Mouse (Mus musculus) midbrain, postnatal 0 days (tissue): ENCODE measurements at regions not wholly inside any gene's neighbourhood (a gene's known extent, or its start where the extent isn't known, plus 50 kb on each side); places are given as distances from the start of the nearest gene placed in this dataset.
"Not testable (repeated sequence)": the region's sequence is repeated elsewhere in the genome, so short reads cannot be mapped to it uniquely, and the experiment has no call there.

Experiments used
- ATAC-seq: fragments of 200-750 bp; cut with Nextera tagmentation; 2 replicates; pipeline ENCODE4 v1.8.0; 2017; ENCODE audit warnings: moderate number of reproducible peaks, mild to moderate bottlenecking, moderate TSS enrichment, moderate library complexity; ENCODE audit not compliant: low FRiP score
- DNase-seq: peaks from one replicate; pipeline ENCODE4 v3.0.0-alpha.2; 2015; ENCODE audit warnings: low spot score
- H3K27ac ChIP-seq: fragments of 300-500 bp; sonication (generic); 2 replicates; pipeline ENCODE4 v1.5.1; 2014; ENCODE audit warnings: low read depth, mild to moderate bottlenecking, low read length, mixed read lengths
- H3K27me3 ChIP-seq: fragments of 300-500 bp; sonication (generic); 2 replicates; pipeline ENCODE4 v1.6.1; 2014; ENCODE audit warnings: low read length, control low read depth, mixed read lengths; ENCODE audit not compliant: insufficient read depth
- H3K36me3 ChIP-seq: fragments of 300-500 bp; sonication (generic); 2 replicates; pipeline ENCODE4 v1.6.1; 2014; ENCODE audit warnings: low read length, control low read depth, mixed read lengths; ENCODE audit not compliant: insufficient read depth
- H3K4me1 ChIP-seq: fragments of 300-500 bp; sonication (generic); 2 replicates; pipeline ENCODE4 v1.6.1; 2014; ENCODE audit warnings: mild to moderate bottlenecking, control low read depth, antibody characterized with exemption, low read length, mixed read lengths; ENCODE audit not compliant: insufficient read depth
- H3K4me2 ChIP-seq: fragments of 300-500 bp; sonication (generic); 2 replicates; pipeline ENCODE4 v1.6.1; 2014; ENCODE audit warnings: low read depth, mild to moderate bottlenecking, low read length, mixed read lengths; ENCODE audit not compliant: poor library complexity, severe bottlenecking
- H3K4me3 ChIP-seq: fragments of 300-500 bp; sonication (generic); 2 replicates; pipeline ENCODE4 v1.5.1; 2014; ENCODE audit warnings: low read depth, mild to moderate bottlenecking, low read length, moderate library complexity
- H3K9ac ChIP-seq: fragments of 300-500 bp; sonication (generic); replicated peaks from 2 replicates; pipeline ENCODE4 v1.6.1; 2014; ENCODE audit warnings: mild to moderate bottlenecking, low read length, moderate library complexity, mixed read lengths; ENCODE audit not compliant: poor library complexity, severe bottlenecking
- H3K9me3 ChIP-seq: fragments of 300-500 bp; sonication (generic); 2 replicates; pipeline ENCODE4 v1.6.1; 2016; ENCODE audit warnings: low read length, control low read depth
- CTCF ChIP-seq: IDR thresholded peaks from 2 replicates; pipeline ENCODE4 v1.5.1; 2016; ENCODE audit warnings: antibody characterized with exemption, mild to moderate bottlenecking
- WGBS: fragments of 180-500 bp; shearing (Covaris S2); extraction: QIAGEN DNeasy Blood & Tissue Kit; methylation state at CpG from one replicate; pipeline ENCODE4 v1.1.7; 2014; 5-methylcytosine and 5-hydroxymethylcytosine counted together

DNA sequence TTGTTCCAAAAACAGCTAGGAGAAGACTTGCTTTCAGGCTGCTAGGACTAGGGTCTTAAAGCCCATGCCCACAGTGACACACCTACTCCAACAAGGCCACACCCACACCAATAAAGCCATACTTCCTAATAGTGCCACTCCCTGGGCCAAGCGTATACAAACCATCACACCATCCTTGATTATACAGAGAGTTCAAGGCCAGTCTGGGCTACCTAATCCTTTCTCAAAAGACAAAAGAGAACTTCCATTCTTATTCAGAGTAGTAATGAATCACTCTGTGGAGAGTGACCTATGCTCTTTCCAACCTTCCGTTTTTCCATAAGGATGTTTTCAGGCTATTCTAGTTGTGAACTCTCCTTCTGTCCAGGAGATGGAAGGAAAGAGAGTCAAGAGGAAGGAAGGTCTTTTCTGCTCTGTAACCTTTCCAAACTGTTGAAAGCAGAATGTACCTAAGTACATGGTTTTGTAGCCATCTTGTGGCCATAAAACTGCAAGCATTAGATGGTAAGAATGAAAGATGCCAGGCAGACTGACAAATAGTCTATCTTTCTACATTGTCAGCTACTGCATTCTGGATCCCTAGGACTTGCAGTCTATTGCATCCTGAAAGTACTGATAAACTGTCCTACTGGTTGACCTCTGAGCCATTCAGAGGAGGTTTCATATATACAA lies 145.8 kb upstream of the Mon1b start:
- H3K27ac ChIP-seq: no peak overlapping the region
- DNase-seq: no peak
- H3K27me3 ChIP-seq: no peaks in the 10 kb centered on the region
- H3K4me1 ChIP-seq: no peaks in the 10 kb centered on the region
- 82% methylated on average over 2 of the region's 2 CpGs for WGBS
- H3K36me3 ChIP-seq: no peaks in the 10 kb centered on the region
- TF ChIP-seq CTCF: peak; percentile 76
- no peaks in the 10 kb centered on the region for H3K9me3 ChIP-seq
- no peak overlapping the region for H3K4me2 ChIP-seq
- no peak overlapping the region for H3K9ac ChIP-seq
- no peak overlapping the region for H3K4me3 ChIP-seq
- no peak for ATAC-seq

DNA sequence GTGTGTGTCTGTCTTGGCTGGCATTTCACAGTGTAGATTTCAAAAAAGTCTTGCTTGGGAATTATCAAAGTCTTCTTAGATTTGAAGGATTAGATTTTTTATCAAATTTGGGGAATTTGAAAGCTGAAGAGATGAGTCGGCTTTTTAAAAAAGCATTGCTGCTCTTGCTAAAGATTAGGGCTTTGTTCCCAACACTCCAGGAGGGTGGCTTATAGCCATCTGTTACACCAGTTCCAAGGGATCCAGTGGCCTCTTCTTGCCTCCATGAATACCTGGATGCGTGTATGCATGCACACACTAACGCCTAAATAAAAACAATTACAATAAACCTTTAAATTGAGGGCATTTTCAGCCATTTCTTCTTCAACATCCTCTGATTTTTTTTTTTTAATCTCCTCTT lies 144.5 kb upstream of the Mon1b start:
- no peak for TF ChIP-seq CTCF
- DNase-seq (no peak), ATAC-seq (no peak)
- 61% methylated on average over 3 of the region's 3 CpGs for WGBS
- Histone ChIP-seq H3K27ac (no peak overlapping the region), H3K4me3 (no peak overlapping the region), H3K9me3 (no peaks in the 10 kb centered on the region), H3K4me2 (no peak overlapping the region), H3K9ac (no peak overlapping the region), H3K4me1 (no peaks in the 10 kb centered on the region), H3K27me3 (no peaks in the 10 kb centered on the region), H3K36me3 (no peaks in the 10 kb centered on the region)

DNA sequence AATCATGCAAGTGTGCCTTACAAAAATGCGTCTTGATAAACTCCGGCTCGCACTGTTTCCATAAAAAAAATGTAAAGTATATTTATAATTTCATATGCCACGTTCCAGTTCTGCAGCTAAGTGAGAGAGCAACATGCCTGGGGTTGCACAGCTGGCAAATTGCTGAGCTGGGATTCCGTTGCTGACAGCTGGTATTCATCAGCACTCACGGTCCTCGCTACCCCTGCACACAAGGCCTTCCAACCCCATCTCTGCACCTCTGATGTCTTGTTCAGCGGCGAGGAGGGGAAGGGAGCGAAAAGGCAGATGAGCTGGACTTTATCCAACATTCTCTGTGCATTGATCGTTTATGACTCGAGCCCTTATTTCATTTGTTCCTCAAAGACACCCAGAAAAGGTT lies 138.5 kb upstream of the Mon1b start:
- peak; percentile 31 for DNase-seq
- H3K27ac ChIP-seq: no peak overlapping the region
- ATAC-seq: no peak

DNA sequence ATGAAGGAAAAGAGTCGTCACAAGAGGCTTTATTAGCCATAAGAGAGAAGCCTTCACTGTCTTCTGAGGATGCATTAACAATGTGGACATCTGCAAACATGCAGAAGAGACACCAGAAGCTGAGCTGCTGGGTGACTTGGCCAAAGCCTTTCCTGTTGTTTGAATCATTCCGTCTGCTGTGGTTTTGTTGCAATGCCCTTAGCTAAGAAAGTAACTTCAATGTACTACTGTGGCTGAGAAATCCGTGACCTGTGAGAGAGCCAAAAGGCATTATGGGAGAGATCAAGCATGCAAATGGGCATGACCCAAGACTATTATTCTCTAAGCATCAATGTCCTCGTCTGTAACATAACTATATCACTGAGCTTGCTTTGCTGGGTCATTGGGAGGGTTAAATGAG lies 132.7 kb upstream of the Mon1b start:
- no peak for TF ChIP-seq CTCF
- H3K4me2 ChIP-seq: no peak overlapping the region
- 51% methylated on average over 4 of the region's 4 CpGs for WGBS
- no peaks in the 10 kb centered on the region for H3K27me3 ChIP-seq
- H3K4me3 ChIP-seq: no peak overlapping the region
- DNase-seq (no peak), ATAC-seq (no peak)
- no peak overlapping the region for H3K9ac ChIP-seq
- H3K9me3 ChIP-seq: no peaks in the 10 kb centered on the region
- H3K36me3 ChIP-seq: no peaks in the 10 kb centered on the region
- H3K27ac ChIP-seq: no peak overlapping the region
- no peaks in the 10 kb centered on the region for H3K4me1 ChIP-seq

More for the DNA sequence above, 138.5 kb upstream of the Mon1b start:
- H3K4me2 ChIP-seq: no peak overlapping the region
- H3K4me1 ChIP-seq: no peaks in the 10 kb centered on the region
- H3K36me3 ChIP-seq: no peaks in the 10 kb centered on the region
- WGBS: 71% methylated on average over 12 of the region's 12 CpGs
- TF ChIP-seq CTCF: no peak
- no peaks in the 10 kb centered on the region for H3K9me3 ChIP-seq
- H3K27me3 ChIP-seq: no peaks in the 10 kb centered on the region
- no peak overlapping the region for H3K9ac ChIP-seq
- no peak overlapping the region for H3K4me3 ChIP-seq

DNA sequence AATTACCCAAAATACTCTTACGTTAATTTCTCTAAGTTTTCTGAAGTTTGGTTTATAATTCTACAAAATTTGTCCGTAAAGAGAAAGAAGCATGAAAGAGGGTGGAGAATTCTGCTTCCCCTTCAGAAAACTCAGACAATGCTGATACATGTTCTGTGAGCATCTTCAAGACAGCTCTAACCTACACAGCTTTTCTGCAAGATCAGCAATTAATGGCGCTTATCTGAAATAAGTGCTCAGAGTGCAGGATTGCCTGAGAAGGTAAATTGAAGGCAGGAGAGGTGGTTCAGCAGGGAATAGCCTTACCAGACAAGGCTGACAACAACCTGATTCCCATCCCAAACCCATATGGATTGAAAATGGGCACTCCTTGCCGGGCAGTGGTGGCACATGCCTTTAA lies 122.5 kb upstream of the Mon1b start:
- Histone ChIP-seq H3K36me3 (no peaks in the 10 kb centered on the region), H3K9me3 (no peaks in the 10 kb centered on the region), H3K9ac (no peak overlapping the region), H3K4me1 (no peaks in the 10 kb centered on the region), H3K4me3 (no peak overlapping the region), H3K4me2 (no peak overlapping the region), H3K27me3 (no peaks in the 10 kb centered on the region), H3K27ac (no peak overlapping the region)
- whole genome bisulfite sequencing: 93% methylated on average over 4 of the region's 4 CpGs
- ATAC-seq: no peak
- DNase-seq: no peak
- TF ChIP-seq CTCF: no peak

DNA sequence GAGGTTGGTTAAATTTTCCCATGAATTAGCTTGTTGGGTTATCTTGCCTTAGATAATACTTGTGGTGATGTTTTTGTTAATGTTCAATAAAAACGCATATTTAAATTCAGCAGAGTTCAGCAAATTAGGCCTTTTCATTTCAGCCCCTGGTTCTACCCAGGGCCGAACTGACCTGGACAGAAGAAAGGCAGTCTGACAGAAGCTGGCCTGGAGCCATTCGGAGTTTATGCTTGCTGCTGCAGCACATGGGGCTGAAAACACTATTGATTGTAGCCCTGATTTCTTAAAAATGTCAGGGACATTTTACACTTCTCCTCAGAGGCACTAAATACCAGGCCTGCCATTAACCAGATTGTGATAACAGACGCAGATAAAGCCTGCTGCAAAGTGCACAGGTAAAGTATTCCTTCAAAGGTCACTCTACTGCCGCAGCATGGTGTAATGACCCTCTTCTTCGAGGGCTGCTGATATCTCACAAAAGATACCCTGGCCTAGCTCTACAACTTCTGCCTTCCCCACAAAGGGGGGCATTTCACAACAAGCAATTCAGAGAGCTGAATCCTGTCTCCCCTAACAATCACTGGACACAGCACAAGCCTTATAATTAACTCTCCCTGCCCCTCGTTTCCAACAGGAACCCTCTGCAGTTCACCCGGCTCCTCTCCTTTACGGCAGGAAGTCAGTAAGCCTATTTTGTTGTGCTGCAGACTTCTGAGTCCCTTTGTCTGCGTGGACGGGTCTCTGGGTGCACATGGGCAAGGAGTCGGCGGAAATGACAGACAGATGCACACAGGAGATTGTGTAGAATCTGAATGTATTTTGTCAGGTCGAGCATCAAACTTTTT lies 121.3 kb upstream of the Mon1b start:
- Histone ChIP-seq H3K9me3 (no peaks in the 10 kb centered on the region), H3K27me3 (no peaks in the 10 kb centered on the region), H3K4me3 (no peak overlapping the region), H3K9ac (no peak overlapping the region), H3K4me1 (no peaks in the 10 kb centered on the region), H3K4me2 (no peak overlapping the region), H3K36me3 (no peaks in the 10 kb centered on the region), H3K27ac (no peak overlapping the region)
- ATAC-seq: no peak
- DNase-seq: no peak
- 57% methylated on average over 14 of the region's 14 CpGs for WGBS
- no peak for TF ChIP-seq CTCF

DNA sequence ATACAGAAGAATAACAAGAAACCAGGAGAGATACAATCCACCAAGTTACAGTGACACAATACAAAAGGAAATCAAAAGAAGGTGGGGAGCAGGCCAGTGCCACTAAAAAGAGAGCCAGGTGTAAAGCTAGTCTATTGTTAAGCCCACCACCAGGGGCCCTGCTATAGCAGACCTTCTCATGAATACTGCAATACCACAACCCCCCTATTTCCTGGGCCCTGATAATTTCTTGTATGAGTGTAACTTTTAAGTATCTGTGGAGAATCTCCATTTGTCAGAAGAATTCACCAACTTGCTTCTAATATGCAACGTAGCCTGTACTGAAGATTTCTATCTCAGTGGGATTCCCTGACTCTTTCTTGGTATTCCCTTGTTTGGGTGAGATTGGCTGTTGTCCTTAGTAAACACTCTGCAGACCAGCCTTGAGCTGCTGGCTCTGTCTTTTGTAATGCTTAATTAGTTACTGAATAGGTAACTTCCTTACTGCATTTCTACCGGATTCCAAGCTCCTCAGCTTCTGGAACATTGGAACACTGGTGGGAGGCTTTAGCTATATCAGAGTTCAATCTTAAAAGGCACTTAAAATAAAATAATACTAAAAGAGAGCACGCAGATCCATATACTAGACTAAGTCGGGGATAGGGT lies 120.5 kb upstream of the Mon1b start:
- not testable (repeated sequence) for H3K4me1 ChIP-seq, H3K27ac ChIP-seq, H3K27me3 ChIP-seq, H3K9me3 ChIP-seq, H3K4me3 ChIP-seq, ATAC-seq, H3K4me2 ChIP-seq, DNase-seq, H3K9ac ChIP-seq, H3K36me3 ChIP-seq
- WGBS: 62% methylated on average over 4 of the region's 4 CpGs
